Mouse (Mus musculus) naive thymus-derived CD4-positive, alpha-beta T cell, adult 2 months (primary cell): Measurements from ENCODE around the gene Bace1.
"Not testable (repeated sequence)": the region's sequence is repeated elsewhere in the genome, so short reads cannot be mapped to it uniquely, and the experiment has no call there.

Source experiments
- DNase-seq: peaks from one replicate; pipeline ENCODE4 v3.0.0-alpha.2; 2011; ENCODE audit warnings: low read depth

Bace1 gene

GRCm38 (mm10) chr9:45838069-45838433 lies 329 bp upstream of the Bace1 start:
- no peak for DNase-seq

GRCm38 (mm10) chr9:45839139-45839981 lies 980 bp downstream of the Bace1 start:
- DNase-seq: no peak

- no peak for DNase-seq
These were observed 1.6 kb downstream of the Bace1 start for GRCm38 (mm10) chr9:45839982-45840300.

GRCm38 (mm10) chr9:45840331-45840730 lies 2.0 kb downstream of the Bace1 start:
- DNase-seq: no peak

- no peak for DNase-seq
These were observed 3.1 kb downstream of the Bace1 start for GRCm38 (mm10) chr9:45841458-45841857.

GRCm38 (mm10) chr9:45843007-45843406 lies 4.6 kb downstream of the Bace1 start:
- no peak for DNase-seq

GRCm38 (mm10) chr9:45843780-45844179 lies 5.4 kb downstream of the Bace1 start:
- no peak for DNase-seq

GRCm38 (mm10) chr9:45845541-45845940 lies 7.2 kb downstream of the Bace1 start:
- DNase-seq: no peak

- DNase-seq: not testable (repeated sequence)
These were observed 7.8 kb downstream of the Bace1 start for GRCm38 (mm10) chr9:45846176-45846575.

GRCm38 (mm10) chr9:45846891-45847460 lies 8.6 kb downstream of the Bace1 start:
- no peak for DNase-seq

GRCm38 (mm10) chr9:45849528-45850408 lies 11.4 kb downstream of the Bace1 start:
- no peak for DNase-seq

GRCm38 (mm10) chr9:45850528-45851155 lies 12.3 kb downstream of the Bace1 start:
- no peak for DNase-seq

- peak; percentile 17 for DNase-seq
These were observed 12.9 kb downstream of the Bace1 start for GRCm38 (mm10) chr9:45851330-45851729.

- no peak for DNase-seq
These were observed 13.4 kb downstream of the Bace1 start for GRCm38 (mm10) chr9:45851776-45852175.

- peak; percentile 38 for DNase-seq
These were observed 15.3 kb downstream of the Bace1 start for GRCm38 (mm10) chr9:45853695-45854094.

GRCm38 (mm10) chr9:45854136-45854535 lies 15.8 kb downstream of the Bace1 start:
- DNase-seq: no peak

GRCm38 (mm10) chr9:45859364-45859763 lies 21.0 kb downstream of the Bace1 start:
- no peak for DNase-seq

GRCm38 (mm10) chr9:45861813-45862212 lies 23.4 kb downstream of the Bace1 start:
- DNase-seq: no peak

- no peak for DNase-seq
These were observed 30.8 kb downstream of the Bace1 start for GRCm38 (mm10) chr9:45869181-45869580.

GRCm38 (mm10) chr9:45870265-45870664 lies 31.9 kb downstream of the Bace1 start:
- no peak for DNase-seq

- peak; percentile 16 for DNase-seq
These were observed 39.5 kb downstream of the Bace1 start for GRCm38 (mm10) chr9:45877928-45878327.

GRCm38 (mm10) chr9:45893681-45894080 lies 55.3 kb downstream of the Bace1 start:
- DNase-seq: no peak
